Mouse (Mus musculus) CH12.LX (cell line): ENCODE results near the gene Lipc.

Experiments
- BHLHE40 ChIP-seq: IDR thresholded peaks from 2 replicates; pipeline ENCODE4 v1.6.1; 2011; ENCODE audit warnings: mild to moderate bottlenecking, low read depth, low read length, improper control_type of control experiment
- CTCF ChIP-seq, 2 experiments: IDR thresholded peaks in 1 of 2; conservative IDR thresholded peaks in 1 of 2; 2 replicates each; pipeline ENCODE4 v1.5.1; 2011 to 2012; ENCODE audit warnings: low read depth in 2 of 2, low read length in 2 of 2, improper control_type of control experiment in 1 of 2, inconsistent platforms in 1 of 2, mild to moderate bottlenecking in 1 of 2, moderate library complexity in 1 of 2
- EP300 ChIP-seq: IDR thresholded peaks from 2 replicates; pipeline ENCODE4 v1.6.1; 2011; ENCODE audit warnings: low read length, improper control_type of control experiment
- JUN ChIP-seq: IDR thresholded peaks from 2 replicates; pipeline ENCODE4 v1.6.1; 2011; ENCODE audit warnings: low read depth, mild to moderate bottlenecking, low read length, improper control_type of control experiment, moderate library complexity; ENCODE audit not compliant: insufficient read depth
- JUND ChIP-seq: conservative IDR thresholded peaks from 2 replicates; pipeline ENCODE4 v1.6.1; 2011; ENCODE audit warnings: low read depth, low read length, improper control_type of control experiment
- MAFK ChIP-seq: IDR thresholded peaks from 2 replicates; pipeline ENCODE4 v1.6.1; 2011; ENCODE audit warnings: low read length, improper control_type of control experiment; ENCODE audit not compliant: insufficient replicate concordance
- MYC ChIP-seq: IDR thresholded peaks from 2 replicates; pipeline ENCODE4 v1.6.1; 2011; ENCODE audit warnings: low read depth, mild to moderate bottlenecking, improper control_type of control experiment, low read length
- POLR2A ChIP-seq: IDR thresholded peaks from 2 replicates; pipeline ENCODE4 v1.6.1; 2011; ENCODE audit warnings: low read depth, mild to moderate bottlenecking, improper control_type of control experiment, low read length
- SIN3A ChIP-seq: IDR thresholded peaks from 2 replicates; pipeline ENCODE4 v1.6.1; 2012; ENCODE audit warnings: low read length, improper control_type of control experiment, inconsistent platforms
- SMC3 ChIP-seq: IDR thresholded peaks from 2 replicates; pipeline ENCODE4 v1.6.1; 2011; ENCODE audit warnings: low read depth, low read length, improper control_type of control experiment
- TBP ChIP-seq: conservative IDR thresholded peaks from 2 replicates; pipeline ENCODE4 v1.6.1; 2011; ENCODE audit warnings: low read depth, low read length, improper control_type of control experiment
- TCF12 ChIP-seq: IDR thresholded peaks from 2 replicates; pipeline ENCODE4 v1.6.1; 2014; ENCODE audit warnings: low read depth, mild to moderate bottlenecking, inconsistent platforms, low read length, improper control_type of control experiment
- UBTF ChIP-seq: IDR thresholded peaks from 2 replicates; pipeline ENCODE4 v1.6.1; 2012; ENCODE audit warnings: low read depth, mild to moderate bottlenecking, inconsistent platforms, low read length, improper control_type of control experiment, moderate library complexity
- USF2 ChIP-seq: conservative IDR thresholded peaks from 2 replicates; pipeline ENCODE4 v1.6.1; 2011; ENCODE audit warnings: low read depth, low read length, improper control_type of control experiment

DNA sequence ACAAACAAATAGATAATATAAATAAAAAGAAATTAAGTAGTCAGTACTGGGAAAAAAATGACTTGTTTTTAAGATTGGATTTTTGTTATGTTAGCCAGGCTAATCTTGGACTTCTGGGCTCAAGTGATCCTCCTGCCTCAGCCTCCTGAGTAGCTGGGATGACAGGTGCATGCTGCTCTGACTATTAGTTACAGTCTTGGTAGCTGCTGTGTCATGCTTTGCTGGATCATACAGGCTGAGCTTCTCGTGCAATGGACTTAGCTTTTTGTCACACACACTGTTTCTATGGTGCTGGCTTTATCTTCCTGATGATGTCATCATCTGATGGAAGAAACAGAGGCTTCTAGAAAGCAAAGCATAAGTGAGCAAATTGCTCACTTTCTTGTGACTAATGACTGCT, 146.0 kb downstream of the Lipc start:
- TF ChIP-seq POLR2A = no peak
- TF ChIP-seq CTCF (conservative IDR thresholded peaks at IDR 0.05 in 1 of 2, IDR thresholded peaks at IDR 0.05 in 1 of 2; ENCODE audit: low read depth in 2 of 2, low read length in 2 of 2) = no peak
- no peak for TF ChIP-seq SMC3
- no peak for TF ChIP-seq MYC
- no peak for TF ChIP-seq JUND
- TF ChIP-seq USF2 = no peak
- no peak for TF ChIP-seq UBTF
- no peak for TF ChIP-seq BHLHE40
- no peak for TF ChIP-seq SIN3A
- TF ChIP-seq TBP = no peak
- no peak for TF ChIP-seq JUN
- no peak for TF ChIP-seq EP300
- no peak for TF ChIP-seq MAFK
- no peak for TF ChIP-seq TCF12
